Mouse (Mus musculus): ENCODE data around the gene Lrrk1.

The Lrrk1 gene

DNA sequence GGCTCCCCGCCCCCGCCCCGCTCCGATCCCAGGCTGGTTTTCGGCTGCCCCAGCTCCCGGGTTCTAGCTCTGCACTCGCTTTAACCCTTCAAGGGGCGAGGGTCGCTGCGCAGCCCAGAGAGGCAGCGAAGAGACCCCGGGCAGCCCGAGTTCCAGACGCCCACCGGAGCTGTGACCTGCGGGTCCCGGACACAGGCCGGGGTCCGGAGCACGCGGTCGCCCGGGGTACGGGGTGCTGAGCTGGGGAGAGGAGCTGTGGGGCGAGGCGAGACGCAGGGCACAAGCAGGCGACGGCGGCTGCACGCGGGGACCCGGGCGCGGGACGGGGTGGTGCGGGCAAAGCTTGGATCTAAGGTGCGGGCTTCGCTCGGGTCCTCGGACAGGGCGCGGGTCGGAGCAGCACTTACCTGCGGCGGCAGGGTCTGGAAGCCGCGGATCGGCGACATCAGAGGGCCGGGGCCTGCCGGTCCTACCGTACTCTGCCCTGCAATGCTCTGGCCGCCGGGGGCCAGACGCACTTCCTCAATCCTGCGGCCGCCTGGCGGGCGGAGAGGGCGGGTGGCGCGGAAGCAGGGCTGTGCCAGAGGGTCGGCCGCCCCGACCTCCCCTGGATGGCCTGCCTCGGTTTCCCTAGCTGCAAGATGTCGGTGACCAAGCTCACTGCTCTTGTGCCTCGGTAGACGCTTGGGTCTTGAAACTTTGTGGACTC, at the start of gene Lrrk1:
Gene Lrrk1 (minus strand): TSS at position 538 of the 709 bp plus-strand sequence.
- peak; percentile 39 for DNase-seq

DNA sequence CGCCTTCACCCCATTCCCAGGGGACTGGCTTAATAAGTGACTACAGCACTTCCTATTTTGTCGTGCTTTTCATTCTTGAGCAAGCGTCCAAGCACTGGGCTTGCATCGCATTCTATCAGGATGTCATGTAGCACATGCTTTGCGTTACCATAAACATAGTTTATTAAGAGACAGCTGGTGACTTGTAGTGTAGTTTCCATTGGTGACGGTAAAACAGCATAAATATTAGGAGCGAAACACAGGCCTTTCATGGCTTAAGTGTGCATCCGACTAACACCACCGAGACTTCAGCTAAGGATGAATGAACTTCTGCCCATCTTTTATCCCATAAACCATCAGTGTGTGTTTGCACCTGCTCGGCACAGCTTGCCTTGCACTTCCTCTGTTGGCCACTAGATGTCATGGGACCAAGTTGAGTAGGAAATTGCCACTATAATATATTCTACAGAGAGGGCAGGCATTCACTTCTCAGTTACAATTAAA, 46.3 kb upstream of the Lrrk1 start:
- peak; percentile 30 for DNase-seq

DNA sequence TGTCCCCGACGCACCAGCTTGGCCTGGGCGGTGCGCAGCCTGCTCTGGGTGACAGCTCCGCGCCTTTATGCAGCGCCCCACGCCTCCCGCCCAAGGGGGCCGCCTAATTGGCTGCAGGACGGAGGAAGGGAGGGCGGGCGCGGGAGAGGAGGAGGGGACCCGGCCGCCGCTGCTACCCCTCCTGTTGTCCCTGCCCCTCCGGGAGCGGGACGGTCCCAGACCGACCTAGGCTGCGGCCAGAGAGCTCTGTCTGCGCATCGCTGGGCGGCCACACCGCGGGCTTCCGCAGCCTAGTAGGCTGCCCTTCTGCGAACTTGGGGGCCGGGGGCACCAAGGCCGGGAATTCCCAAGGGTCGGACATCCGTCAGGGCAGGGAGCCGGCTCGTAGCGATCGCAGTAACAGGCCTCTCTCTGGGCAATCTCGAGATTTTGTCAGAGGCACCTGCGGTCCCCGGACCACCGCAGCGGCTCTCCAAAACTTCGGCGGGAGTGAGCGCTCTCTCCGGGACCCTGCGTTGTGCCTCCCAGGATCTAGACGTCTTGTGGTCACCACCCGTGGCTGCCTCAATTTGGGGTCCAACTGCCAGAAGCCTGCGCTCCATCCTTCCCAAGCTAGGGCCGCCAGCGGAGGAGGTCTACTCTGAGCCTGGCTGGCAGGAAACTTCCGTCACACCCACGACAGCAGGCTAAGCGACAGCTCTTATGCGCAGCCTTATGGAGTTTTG, 39.4 kb upstream of the Lrrk1 start, which contains the start of gene Aldh1a3:
Gene Aldh1a3 (minus strand): TSS at position 81 of the 725 bp plus-strand sequence.
- DNase-seq: peak; percentile 14

DNA sequence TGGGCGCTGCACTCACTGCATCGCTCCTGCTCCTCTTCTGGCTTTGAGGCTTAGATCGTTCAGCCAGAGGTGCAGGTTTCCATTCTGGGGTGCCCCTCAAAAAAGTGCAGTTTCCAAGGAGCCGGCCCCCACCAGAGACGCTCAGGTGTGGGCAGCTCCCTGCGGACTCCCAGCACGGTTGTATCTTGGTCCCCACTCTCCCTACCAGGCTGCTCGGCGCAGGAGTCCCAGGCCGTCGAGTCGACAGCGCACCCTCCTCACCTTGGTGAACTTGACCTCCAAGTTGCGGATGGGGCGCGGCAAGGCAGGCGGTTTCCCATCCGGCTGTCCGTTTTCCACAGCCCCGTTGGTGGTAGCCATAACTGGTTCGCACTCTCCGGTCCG, 38.9 kb upstream of the Lrrk1 start:
- no peak for DNase-seq

DNA sequence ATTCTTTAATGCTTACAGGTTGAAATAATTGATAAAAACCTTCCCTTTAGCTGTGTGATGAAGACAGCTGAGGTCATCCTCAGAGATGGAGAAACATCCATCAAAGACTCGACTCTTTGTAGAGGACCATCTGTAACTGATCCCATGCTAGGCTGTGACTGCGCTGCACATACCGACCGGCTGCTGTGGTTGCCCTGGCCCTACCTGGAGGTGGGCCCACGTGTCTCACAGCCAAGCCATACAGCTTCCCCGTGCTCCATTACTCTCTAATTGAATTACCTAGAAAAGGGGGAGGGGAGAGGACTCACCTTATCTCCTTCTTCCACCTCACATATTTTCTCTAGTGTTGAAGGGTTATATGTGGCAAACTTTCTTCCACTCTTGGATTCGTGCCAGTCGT, 33.8 kb upstream of the Lrrk1 start:
- DNase-seq: no peak

DNA sequence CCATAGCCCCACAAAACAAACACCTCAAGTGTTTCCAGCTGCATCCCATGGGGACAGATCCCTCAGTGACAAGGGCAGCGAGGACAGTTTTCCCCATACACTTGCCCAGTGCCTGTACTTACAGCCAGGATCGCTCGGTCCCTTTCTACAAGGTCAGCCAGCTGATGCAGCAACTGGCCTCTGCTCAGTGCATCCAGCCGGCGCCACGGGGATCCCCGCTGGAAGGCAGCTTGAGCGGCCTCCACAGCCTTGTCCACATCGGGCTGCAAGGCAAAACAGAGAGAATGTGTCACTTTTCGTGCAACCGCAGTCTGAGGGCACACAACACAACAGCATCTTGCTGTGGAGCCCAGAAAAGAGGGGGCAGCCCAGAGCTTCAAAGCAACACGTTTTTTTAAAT, 30.8 kb upstream of the Lrrk1 start:
- no peak for DNase-seq

DNA sequence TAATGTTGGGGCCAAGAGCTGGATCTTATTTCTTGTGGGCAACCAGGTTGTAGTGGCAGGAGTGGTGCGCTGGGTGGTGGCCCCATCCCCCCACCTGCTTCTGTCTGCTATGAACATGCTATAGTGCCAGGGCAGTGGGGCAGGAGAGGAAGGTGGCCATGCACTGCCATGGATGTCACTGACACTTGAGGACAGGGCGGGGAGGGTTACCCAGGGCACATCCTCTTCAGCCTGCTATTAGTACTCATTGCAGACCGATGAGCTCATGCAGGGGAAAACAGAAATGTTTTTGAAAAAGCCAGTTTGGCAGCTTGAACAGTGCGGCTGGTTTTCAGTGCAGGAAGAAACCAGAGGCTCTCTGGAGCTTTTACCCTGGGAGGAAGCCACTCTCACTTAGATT, 28.7 kb upstream of the Lrrk1 start:
- peak; percentile 17 for DNase-seq

DNA sequence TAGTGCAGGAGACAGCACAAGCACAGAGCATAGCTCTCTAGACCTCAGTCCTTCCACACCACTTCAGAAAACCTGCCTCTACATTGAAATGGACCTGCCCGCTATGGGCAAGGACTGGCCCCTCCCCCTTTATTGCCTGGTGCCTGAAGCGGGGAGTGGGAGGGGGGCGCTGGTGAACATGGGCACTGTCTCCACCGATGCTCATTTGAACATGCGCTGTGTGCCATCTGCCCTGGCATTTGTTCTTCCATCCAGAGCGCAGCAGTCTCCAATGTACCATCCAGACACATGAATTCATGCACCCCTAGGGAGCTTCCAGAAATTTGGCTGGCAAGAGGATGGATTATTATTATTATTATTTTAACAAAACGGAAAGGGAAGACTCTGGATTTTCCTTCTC, 24.9 kb upstream of the Lrrk1 start:
- no peak for DNase-seq

DNA sequence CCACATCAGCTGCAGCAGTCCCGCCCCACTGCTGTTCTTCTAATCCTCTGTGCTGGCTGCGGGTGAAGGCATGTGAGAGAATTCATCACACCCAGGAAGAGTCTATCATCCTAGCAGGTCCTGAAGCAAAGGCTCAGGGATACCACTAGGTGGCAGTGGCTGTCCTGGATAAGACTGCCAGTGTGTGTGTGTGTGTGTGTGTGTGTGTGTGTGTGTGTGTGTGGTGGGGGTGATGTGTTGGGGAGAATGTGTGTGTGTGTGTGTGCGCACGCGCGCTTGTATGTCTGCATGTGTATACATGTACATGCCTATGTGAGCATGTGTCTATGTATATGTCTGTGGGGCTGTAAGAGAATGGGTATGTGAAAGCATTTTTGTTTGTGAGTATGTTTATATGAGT, 21.3 kb upstream of the Lrrk1 start:
- no peak for DNase-seq

DNA sequence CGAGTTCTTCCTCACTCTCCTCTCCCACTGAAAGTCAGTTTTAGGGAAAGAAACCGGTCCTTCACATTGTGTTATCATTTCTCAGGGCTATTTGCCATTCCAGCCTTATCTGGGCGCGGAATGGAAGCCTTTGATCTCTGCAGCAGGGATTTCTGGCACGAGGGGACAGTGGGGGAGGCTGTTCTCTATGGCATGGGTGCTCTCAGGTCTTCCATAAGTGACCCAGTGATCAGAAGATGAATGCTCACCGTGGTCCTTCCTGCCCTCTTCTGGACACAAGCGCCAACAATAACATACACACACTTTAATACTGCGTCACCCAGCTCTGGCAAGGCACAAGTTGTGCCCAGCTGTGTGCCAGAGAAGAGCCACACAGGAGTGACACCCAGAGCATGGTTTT, 18.8 kb upstream of the Lrrk1 start:
- no peak for DNase-seq

DNA sequence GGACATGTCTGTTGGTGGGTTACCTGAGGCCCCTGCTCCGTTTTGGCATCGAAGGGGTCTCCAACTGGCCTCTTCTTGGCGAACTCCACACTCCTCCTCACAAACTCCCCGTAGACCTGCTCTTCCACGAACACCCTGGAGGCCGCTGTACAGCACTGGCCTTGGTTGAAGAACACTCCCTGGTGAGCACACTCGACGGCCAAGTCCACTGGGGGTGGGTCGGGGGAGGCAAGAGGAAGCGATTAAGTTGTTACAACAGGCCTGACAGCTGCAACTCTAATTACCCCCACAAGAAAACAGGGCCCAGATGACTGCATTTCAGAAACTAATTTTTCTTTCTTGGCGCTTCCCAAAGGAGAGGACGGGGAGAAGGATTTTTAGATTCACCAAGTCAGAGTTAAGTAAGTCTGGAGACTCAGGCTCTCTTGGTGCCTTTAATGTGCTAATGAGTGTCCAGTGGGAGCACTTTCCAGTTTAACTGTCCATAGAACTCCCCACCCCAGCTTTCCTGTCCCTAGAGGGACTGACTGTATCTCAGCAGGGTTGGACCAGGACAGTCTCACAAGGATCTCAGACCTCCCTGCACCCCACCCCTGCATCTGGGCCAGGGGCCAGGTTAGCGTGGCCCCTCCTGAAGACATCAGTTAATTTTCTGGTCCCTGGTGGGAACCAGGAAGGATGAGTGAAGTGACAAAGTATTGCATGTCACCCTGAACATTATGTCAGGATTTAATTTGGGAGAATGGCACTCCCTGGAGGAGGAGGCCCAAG, 18.0 kb upstream of the Lrrk1 start:
- no peak for DNase-seq

DNA sequence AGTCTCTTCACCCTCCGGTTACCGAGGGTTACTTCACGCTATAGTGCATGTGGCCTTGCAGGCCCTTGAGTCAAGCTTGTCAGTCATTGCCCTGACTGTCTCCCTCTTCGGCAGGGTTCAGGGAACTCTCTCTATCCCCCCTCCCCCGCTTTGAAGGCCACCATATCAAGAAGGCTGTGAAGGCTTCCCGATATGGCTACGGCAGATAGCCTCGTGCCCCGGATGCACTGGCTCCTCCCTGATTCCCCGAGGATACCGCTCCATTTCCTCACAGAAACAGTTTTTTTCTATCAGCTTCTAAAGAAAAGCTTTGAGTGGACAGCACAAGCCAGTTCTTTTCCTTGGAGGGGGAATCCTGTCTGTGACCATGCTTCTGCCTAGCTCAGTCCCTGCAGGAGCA, 17.4 kb upstream of the Lrrk1 start:
- peak; percentile 18 for DNase-seq

DNA sequence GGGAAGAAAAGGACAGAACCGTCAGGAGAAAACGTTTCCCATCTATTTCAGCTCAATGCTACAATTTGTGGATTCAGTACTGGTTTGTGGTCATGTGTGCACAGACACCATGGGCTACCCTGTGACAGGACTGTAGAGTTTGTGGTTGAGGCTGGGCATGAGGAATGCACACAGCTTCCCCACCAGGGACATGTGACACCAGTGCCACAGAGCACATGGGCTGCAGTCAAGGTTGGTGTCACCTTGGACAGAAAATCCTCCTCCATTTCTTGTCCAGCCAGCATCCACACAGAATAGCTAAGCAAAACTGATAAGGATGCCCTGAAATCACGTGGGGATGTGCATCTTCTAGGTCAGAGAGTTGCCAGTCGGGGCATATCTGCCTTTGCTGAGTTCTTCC, 16.7 kb upstream of the Lrrk1 start:
- no peak for DNase-seq

DNA sequence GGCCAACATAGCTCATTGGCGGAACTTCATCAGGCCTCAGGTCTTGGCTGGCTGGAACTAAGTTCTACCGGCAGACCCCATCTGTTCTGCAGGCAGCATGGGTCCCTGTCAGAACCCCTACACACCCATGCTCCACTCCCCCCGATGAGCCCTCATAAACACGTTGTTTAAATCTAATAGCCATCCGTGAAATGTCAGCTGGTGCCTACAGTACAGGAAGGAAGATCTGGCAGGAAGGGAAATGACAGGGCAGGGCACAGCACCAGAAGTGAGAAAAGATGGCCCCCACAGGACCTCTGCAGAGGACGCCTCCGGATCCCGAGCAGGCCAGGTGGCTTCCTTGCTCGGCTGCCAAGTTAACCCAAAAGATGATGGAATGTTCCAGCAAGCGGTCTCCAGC, 16.0 kb upstream of the Lrrk1 start:
- DNase-seq: peak; percentile 36

DNA sequence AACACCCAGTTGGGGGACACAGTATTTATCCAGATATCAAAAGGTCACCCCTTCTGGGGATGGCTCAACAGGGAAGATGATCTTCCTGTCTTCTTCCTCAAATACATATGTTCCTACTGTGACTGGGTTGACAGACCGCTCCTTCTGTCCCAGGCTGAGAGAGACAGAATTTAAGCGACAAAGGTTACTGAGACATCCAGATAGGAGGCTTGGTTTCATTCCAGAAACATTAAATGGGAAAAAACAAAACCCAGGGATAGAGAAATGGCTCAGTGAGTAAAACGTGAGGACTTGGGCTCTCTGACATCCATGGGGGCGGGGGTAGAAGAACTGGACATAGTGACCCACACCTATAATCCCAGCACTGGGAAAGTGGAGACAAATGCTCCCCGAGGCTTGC, 14.7 kb upstream of the Lrrk1 start:
- no peak for DNase-seq

DNA sequence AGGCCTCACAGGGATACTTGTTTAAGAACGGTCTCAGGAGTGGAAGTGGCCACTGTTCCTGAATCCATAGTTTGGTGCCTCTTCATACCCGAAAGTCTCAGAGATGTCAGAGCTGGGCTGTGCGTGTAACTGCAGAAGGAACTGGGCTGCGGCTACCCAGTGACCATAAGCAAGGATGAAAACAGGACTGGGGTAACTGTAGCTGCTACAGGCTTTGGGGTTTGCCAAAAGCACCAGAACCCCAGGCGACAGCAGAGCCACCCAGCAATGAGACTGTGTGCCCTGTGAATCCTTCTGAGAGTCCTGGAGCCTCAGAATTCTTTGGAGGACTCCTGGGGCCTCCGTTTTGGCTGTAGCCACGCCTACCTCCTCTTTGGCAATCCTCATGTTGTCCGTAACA, 13.5 kb upstream of the Lrrk1 start:
- no peak for DNase-seq

DNA sequence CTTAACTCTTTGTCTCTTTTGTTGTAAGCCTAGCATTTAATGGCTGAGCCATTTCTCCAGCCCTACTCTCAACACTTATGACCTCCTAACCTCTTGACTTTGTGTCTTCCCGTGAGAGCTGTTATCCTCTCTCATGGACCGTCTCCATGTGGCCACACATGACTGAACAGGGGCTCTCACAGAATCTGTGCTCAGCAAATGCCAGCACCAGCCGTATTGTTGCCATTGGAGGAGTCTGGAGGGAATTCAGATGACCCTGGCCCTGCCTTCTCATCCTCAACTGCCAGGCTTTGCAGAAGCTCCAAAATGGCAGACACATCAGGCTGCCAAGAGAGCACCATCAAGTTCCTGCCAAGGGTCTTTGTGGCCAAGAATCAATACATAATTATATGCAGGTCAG, 9.1 kb upstream of the Lrrk1 start:
- no peak for DNase-seq

DNA sequence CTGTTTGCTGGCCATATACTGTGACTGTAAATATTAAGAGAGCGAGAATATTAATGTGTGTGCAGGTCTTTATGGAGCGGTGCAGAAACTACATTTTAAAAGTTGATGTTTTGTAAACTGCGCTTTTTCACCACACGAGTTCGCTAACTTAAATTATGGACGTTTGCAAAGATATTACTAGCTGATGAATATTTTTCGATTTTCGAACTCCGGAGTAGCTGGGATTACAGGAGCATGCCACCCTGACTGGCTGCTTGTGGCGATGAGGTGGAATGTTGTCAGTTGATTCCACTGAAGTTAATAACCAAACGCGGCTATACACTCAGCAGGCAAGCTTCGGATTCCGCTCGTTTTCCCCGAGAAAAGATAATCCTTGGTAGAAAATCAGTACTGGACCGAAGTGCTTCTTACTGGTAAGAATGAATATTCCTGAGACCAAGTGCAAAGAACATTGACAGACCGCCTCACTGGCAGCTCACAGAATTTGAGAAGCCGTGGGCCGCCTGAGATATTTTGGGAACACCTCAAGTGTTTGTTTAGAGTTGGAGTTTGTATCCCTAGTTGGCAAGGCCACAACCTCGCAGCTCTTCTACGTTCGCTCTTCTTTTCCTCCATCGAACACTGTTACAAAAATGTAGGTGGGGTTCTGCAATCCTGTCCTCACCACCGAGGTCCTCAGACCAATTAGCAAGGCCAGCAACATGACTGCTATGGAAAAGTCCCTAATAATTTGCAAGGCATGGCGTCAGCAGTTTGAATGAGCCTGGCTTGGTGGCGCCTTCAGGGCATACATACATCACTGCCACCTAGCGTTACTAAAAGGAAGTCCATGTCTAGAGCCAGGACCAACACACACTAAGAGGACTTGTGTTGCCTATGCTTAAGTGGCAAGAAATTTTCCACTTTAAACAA, 727 bp upstream of the Lrrk1 start:
- DNase-seq: peak; percentile 75

DNA sequence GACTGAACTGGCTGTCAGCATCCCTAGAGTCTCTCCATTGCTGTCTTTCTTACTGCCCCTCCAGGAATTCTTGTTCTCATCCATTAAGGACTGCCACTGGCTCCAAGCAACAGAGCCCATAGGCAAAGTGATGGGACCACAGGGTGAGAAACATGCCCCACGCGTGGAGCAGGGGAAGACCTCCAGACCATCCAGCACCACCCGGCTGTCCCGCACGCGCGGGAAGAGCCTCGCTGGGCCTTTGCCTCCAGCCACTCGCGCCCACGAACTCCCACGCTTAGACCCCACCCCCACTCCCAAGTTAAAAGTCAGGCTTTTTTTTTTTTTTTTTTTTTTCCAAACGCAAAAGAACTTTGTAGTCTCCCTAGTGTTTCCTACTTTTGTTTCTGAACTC, 734 bp downstream of the Lrrk1 start:
- DNase-seq: no peak

DNA sequence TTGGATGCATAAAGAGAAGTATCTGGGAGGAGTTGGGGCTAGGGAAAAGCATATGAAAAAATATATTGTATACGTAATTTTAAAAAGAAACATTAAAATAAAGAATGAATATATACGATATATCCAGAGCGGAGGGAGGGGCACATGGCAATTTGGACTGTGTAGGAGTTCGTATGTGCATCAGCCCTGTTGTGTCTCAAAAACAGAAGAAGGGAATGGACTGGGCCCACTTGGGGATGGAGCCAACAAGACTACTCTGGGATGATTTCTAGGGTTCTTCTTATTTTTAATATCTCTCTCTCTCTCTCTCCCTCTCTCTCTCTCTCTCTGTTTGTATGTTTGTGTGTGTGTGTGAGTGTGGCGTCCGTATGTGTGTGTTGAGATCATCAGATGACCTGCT, 1.7 kb downstream of the Lrrk1 start:
- no peak for DNase-seq

DNA sequence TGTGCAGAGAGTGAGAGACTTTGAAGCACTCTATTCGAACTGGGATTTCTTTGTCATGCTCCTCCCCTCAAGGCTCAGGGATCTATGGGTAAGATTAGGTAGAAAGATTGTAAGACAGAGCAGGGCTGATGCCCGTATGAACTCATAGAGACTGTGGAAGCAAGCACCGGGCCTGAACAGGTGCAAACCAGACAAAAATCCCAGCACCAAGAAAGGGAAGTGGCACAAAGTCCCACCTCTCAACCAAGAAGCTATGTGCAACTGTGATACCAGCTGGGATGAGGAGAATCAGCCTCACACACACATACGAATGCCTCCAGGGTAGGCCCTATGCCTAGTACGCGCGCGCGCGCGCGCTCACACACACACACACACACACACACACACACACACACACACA, 2.3 kb downstream of the Lrrk1 start:
- no peak for DNase-seq

DNA sequence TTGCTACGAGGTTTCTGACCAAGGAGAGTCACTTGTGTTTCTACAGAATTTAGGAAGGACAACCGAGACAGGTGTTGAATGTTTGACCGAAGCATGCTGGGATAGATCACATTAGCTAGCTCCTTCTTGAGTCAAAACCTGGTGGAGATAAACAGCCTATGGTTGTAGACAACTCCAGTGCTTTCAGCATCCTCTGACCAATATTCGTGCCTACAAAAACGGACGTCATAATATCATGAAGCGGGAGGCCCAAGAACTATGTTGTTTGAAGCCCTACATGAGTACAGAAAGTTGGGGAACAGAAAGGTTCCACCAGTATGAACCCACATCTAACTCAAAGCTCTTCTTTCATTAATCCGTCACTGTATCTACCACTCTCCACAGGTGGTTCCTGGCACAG, 3.3 kb downstream of the Lrrk1 start:
- no peak for DNase-seq

DNA sequence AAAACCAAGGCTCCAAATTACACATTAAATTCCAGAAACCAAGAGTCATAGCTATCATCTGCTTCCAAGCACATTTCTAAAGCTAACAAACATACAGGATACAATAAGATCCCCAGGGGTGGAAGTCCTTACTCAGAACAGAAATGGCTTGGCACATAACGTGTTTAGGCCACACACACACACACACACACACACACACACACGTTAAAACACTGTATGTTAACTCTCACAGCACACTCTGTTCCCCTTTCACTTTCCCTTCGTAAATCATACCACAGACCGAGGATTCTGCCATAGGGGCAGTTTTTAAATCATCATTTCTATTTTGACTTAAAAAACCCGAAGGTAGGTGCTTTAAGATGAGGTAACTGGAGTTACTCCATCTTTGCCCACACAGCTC, 3.9 kb downstream of the Lrrk1 start:
- DNase-seq: no peak
